ENCODE assay signal across 8 mouse cellular contexts in the genomic region with DNA sequence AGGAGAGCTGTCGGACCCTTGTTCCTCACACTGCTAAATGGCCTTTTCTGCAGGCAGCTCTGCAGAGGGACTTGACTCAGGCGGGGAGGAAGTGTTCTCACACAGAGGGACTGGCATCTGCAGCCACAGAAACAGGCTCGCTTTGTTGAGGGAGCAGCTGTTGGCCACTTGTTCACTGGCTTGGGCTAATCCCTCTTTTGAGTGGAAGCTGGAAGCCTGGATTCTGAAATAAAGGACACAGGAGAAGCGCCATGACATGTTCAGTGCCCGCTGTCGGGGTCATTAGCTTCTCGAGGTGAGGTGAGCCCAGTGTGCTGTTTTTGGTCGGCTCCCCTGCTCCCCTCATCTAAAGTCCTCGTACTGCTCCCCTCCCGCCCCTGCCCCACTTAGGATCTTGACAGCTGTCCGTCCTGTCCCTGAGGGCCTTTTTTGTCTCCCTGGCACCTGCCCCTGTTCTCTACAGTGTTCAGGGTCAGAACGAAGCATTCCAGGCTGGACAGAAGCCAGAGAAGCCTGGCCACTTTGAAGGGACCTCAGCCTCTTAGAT. TPM values are rescaled to one million over a fixed set of nuclear protein-coding genes. Genes with fewer than 3 reads are reported as not detected.
DNase-seq lines count a peak whose midpoint lies in the region; ATAC-seq lines count a peak whose summit lies in the region.

No protein-coding gene starts in this region.

- no peak overlapping the region for H3K4me3 ChIP-seq in intestine, embryonic 15.5 days (replicated peaks)
- no peak overlapping the region for H3K4me3 ChIP-seq in intestine, embryonic 16.5 days (ENCODE audit: low read length)
- no peak overlapping the region for H3K4me3 ChIP-seq in embryonic facial prominence, embryonic 11.5 days (ENCODE audit: low read depth, low read length)
- H3K4me3 ChIP-seq in hindbrain, embryonic 11.5 days (ENCODE audit: low read depth, low read length): no peak overlapping the region
- H3K4me3 ChIP-seq in midbrain, embryonic 11.5 days (ENCODE audit: low read depth, low read length): no peak overlapping the region

- peak; percentile 57 for DNase-seq in embryonic facial prominence, embryonic 11.5 days (ENCODE audit: low spot score)
- DNase-seq in hindbrain, embryonic 11.5 days (ENCODE audit: low spot score): peak; percentile 60
- peak; percentile 97 for DNase-seq in midbrain, embryonic 11.5 days (ENCODE audit: low spot score, missing footprints)
- DNase-seq in kidney, postnatal 10 days: no peak
- no peak for DNase-seq in cerebellum, postnatal 36 days
- no peak for DNase-seq in gastrocnemius, postnatal 25 days

- ATAC-seq in intestine, embryonic 15.5 days: peak; percentile 36; the same call in 1 of the 2 replicates
- no peak for ATAC-seq in intestine, embryonic 16.5 days
- peak; percentile 70 for ATAC-seq in embryonic facial prominence, embryonic 11.5 days (replicated peaks; ENCODE audit: insufficient number of reproducible peaks, low FRiP score, low TSS enrichment, low read depth)
- ATAC-seq in hindbrain, embryonic 11.5 days (ENCODE audit: low FRiP score): peak; percentile 70
- peak; percentile 88 for ATAC-seq in midbrain, embryonic 11.5 days (ENCODE audit: low FRiP score)

- 0 out of 2 replicates have a peak overlapping the region, but pooled peaks have one; percentile 22 for H3K27ac ChIP-seq in intestine, embryonic 15.5 days
- no peak overlapping the region for H3K27ac ChIP-seq in intestine, embryonic 16.5 days (ENCODE audit: low read length)
- no peak overlapping the region for H3K27ac ChIP-seq in embryonic facial prominence, embryonic 11.5 days (replicated peaks; ENCODE audit: low read depth, low read length)
- H3K27ac ChIP-seq in hindbrain, embryonic 11.5 days (ENCODE audit: low read depth, low read length): peak overlapping the region; percentile 3; the same call in 1 of the 2 replicates
- H3K27ac ChIP-seq in midbrain, embryonic 11.5 days (ENCODE audit: low read depth, low read length): peak overlapping the region; percentile 89

- H3K4me2 ChIP-seq in intestine, embryonic 15.5 days (replicated peaks): no peak overlapping the region
- H3K4me2 ChIP-seq in intestine, embryonic 16.5 days (ENCODE audit: low read depth, low read length): no peak overlapping the region
- H3K4me2 ChIP-seq in embryonic facial prominence, embryonic 11.5 days (ENCODE audit: low read depth, low read length): peak overlapping the region; percentile 7; the same call in 1 of the 2 replicates
- no peak overlapping the region for H3K4me2 ChIP-seq in hindbrain, embryonic 11.5 days (replicated peaks; ENCODE audit: low read depth, low read length)
- peak overlapping the region; percentile 8; the same call in 1 of the 2 replicates for H3K4me2 ChIP-seq in midbrain, embryonic 11.5 days

- H3K4me1 ChIP-seq in intestine, embryonic 15.5 days (replicated peaks): peaks cover 5% of the 10 kb centered on the region; the same call in 1 of the 2 replicates
- no peaks in the 10 kb centered on the region; the same call in 1 of the 2 replicates for H3K4me1 ChIP-seq in intestine, embryonic 16.5 days (ENCODE audit: control insufficient read depth, insufficient read depth, low read length)
- H3K4me1 ChIP-seq in embryonic facial prominence, embryonic 11.5 days (ENCODE audit: control insufficient read depth, insufficient read depth, low read length): 0 out of 2 replicates have a peak, but pooled peaks cover 6% of the 10 kb centered on the region
- H3K4me1 ChIP-seq in hindbrain, embryonic 11.5 days (replicated peaks; ENCODE audit: control insufficient read depth, insufficient read depth, low read length): peaks cover 4% of the 10 kb centered on the region
- H3K4me1 ChIP-seq in midbrain, embryonic 11.5 days (ENCODE audit: control insufficient read depth, insufficient read depth, low read length): peaks cover 26% of the 10 kb centered on the region

- no peaks in the 10 kb centered on the region for H3K36me3 ChIP-seq in intestine, embryonic 15.5 days
- no peaks in the 10 kb centered on the region for H3K36me3 ChIP-seq in intestine, embryonic 16.5 days (ENCODE audit: control insufficient read depth, insufficient read depth, low read length)
- H3K36me3 ChIP-seq in embryonic facial prominence, embryonic 11.5 days (replicated peaks; ENCODE audit: control insufficient read depth, insufficient read depth, low read depth, low read length): no peaks in the 10 kb centered on the region
- no peaks in the 10 kb centered on the region for H3K36me3 ChIP-seq in hindbrain, embryonic 11.5 days (ENCODE audit: control insufficient read depth, insufficient read depth, low read length)
- no peaks in the 10 kb centered on the region for H3K36me3 ChIP-seq in midbrain, embryonic 11.5 days (ENCODE audit: control insufficient read depth, insufficient read depth, low read length)

- 27% methylated on average over 12 of the region's 12 CpGs for WGBS in intestine, embryonic 15.5 days
- 22% methylated on average over 12 of the region's 12 CpGs for WGBS in intestine, embryonic 16.5 days
- WGBS in embryonic facial prominence, embryonic 11.5 days: 4% methylated on average over 12 of the region's 12 CpGs
- 15% methylated on average over 12 of the region's 12 CpGs for WGBS in hindbrain, embryonic 11.5 days
- WGBS in midbrain, embryonic 11.5 days: 7% methylated on average over 12 of the region's 12 CpGs

- H3K9ac ChIP-seq in intestine, embryonic 15.5 days: no peak overlapping the region
- H3K9ac ChIP-seq in intestine, embryonic 16.5 days (ENCODE audit: low read depth, low read length): no peak overlapping the region
- no peak overlapping the region for H3K9ac ChIP-seq in embryonic facial prominence, embryonic 11.5 days (replicated peaks; ENCODE audit: low read length)
- no peak overlapping the region for H3K9ac ChIP-seq in hindbrain, embryonic 11.5 days (ENCODE audit: low read depth, low read length)
- H3K9ac ChIP-seq in midbrain, embryonic 11.5 days (ENCODE audit: low read length): peak overlapping the region; percentile 30; the same call in 1 of the 2 replicates

- H3K9me3 ChIP-seq in intestine, embryonic 15.5 days: no peaks in the 10 kb centered on the region
- no peaks in the 10 kb centered on the region for H3K9me3 ChIP-seq in intestine, embryonic 16.5 days (ENCODE audit: control insufficient read depth, low read length)
- no peaks in the 10 kb centered on the region for H3K9me3 ChIP-seq in embryonic facial prominence, embryonic 11.5 days (replicated peaks; ENCODE audit: control insufficient read depth, low read length)
- no peaks in the 10 kb centered on the region for H3K9me3 ChIP-seq in hindbrain, embryonic 11.5 days (ENCODE audit: control insufficient read depth, low read length)
- H3K9me3 ChIP-seq in midbrain, embryonic 11.5 days (ENCODE audit: control insufficient read depth, low read length): no peaks in the 10 kb centered on the region

- H3K27me3 ChIP-seq in intestine, embryonic 15.5 days (replicated peaks): no peaks in the 10 kb centered on the region
- H3K27me3 ChIP-seq in intestine, embryonic 16.5 days (replicated peaks; ENCODE audit: control insufficient read depth, insufficient read depth, low read length): no peaks in the 10 kb centered on the region
- H3K27me3 ChIP-seq in embryonic facial prominence, embryonic 11.5 days (ENCODE audit: control insufficient read depth, insufficient read depth, low read length): no peaks in the 10 kb centered on the region
- no peaks in the 10 kb centered on the region for H3K27me3 ChIP-seq in hindbrain, embryonic 11.5 days (ENCODE audit: control insufficient read depth, insufficient read depth, low read length)
- H3K27me3 ChIP-seq in midbrain, embryonic 11.5 days (ENCODE audit: control insufficient read depth, insufficient read depth, low read length): no peaks in the 10 kb centered on the region

RNA-seq across cellular contexts. Expression of gene Rgs16, which starts 36.6 kb away (rescaled TPM):
- 4.8 and 5.1 TPM in 2 replicates for polyA plus RNA-seq in intestine, embryonic 15.5 days (2015; fragmentation: Nextera tagmentation; extraction: Ambion mirVana)
- 5.0 and 5.3 TPM in 2 replicates for polyA plus RNA-seq in intestine, embryonic 16.5 days (2015; fragmentation: Nextera tagmentation; extraction: Ambion mirVana)
- 6.5 and 6.7 TPM in 2 replicates for polyA plus RNA-seq in embryonic facial prominence, embryonic 11.5 days (2014; fragmentation: Nextera tagmentation; extraction: Ambion mirVana)
- 7.8 and 11.0 TPM in 2 replicates for polyA plus RNA-seq in hindbrain, embryonic 11.5 days (2014; fragmentation: Nextera tagmentation; extraction: Ambion mirVana)
- polyA plus RNA-seq in midbrain, embryonic 11.5 days (2014; fragmentation: Nextera tagmentation; extraction: Ambion mirVana): 20.3 and 21.6 TPM in 2 replicates
- 1 to 10 TPM; 1.1 to 1.6 TPM for total RNA-seq in gastrocnemius, postnatal 25 days (2021)

RNA-seq across cellular contexts. Expression of gene Rnasel, which starts 45.7 kb away (rescaled TPM):
- polyA plus RNA-seq in intestine, embryonic 15.5 days (2015; fragmentation: Nextera tagmentation; extraction: Ambion mirVana): 22.9 and 24.5 TPM in 2 replicates
- 32.4 and 35.9 TPM in 2 replicates for polyA plus RNA-seq in intestine, embryonic 16.5 days (2015; fragmentation: Nextera tagmentation; extraction: Ambion mirVana)
- 14.5 and 15.0 TPM in 2 replicates for polyA plus RNA-seq in embryonic facial prominence, embryonic 11.5 days (2014; fragmentation: Nextera tagmentation; extraction: Ambion mirVana)
- 31.4 and 40.3 TPM in 2 replicates for polyA plus RNA-seq in hindbrain, embryonic 11.5 days (2014; fragmentation: Nextera tagmentation; extraction: Ambion mirVana)
- polyA plus RNA-seq in midbrain, embryonic 11.5 days (2014; fragmentation: Nextera tagmentation; extraction: Ambion mirVana): 27.5 and 28.3 TPM in 2 replicates
- total RNA-seq in gastrocnemius, postnatal 25 days (2021): 1 to 10 TPM; 1.5 to 3.2 TPM

RNA-seq across cellular contexts. Expression of gene Rgs8, which starts 50.7 kb away (rescaled TPM):
- polyA plus RNA-seq in intestine, embryonic 15.5 days (2015; fragmentation: Nextera tagmentation; extraction: Ambion mirVana): 0.23 and 0.37 TPM in 2 replicates
- polyA plus RNA-seq in intestine, embryonic 16.5 days (2015; fragmentation: Nextera tagmentation; extraction: Ambion mirVana): 0.09 and 0.22 TPM in 2 replicates
- polyA plus RNA-seq in embryonic facial prominence, embryonic 11.5 days (2014; fragmentation: Nextera tagmentation; extraction: Ambion mirVana): 1.9 and 2.6 TPM in 2 replicates
- polyA plus RNA-seq in hindbrain, embryonic 11.5 days (2014; fragmentation: Nextera tagmentation; extraction: Ambion mirVana): 5.8 and 7.9 TPM in 2 replicates
- polyA plus RNA-seq in midbrain, embryonic 11.5 days (2014; fragmentation: Nextera tagmentation; extraction: Ambion mirVana): 12.7 and 14.1 TPM in 2 replicates
- total RNA-seq in gastrocnemius, postnatal 25 days (2021): under 1 TPM in 1 of 2 experiments, not detected in 1; 0.32 TPM

Comparison
In these comparisons a context has a peak if more than half of its experiments do, and no peak if none do; other contexts are left out.
1. H3K27ac ChIP-seq: peak in intestine, embryonic 15.5 days (single experiment), hindbrain, embryonic 11.5 days (single experiment) and midbrain, embryonic 11.5 days (single experiment); none in intestine, embryonic 16.5 days (single experiment) and embryonic facial prominence, embryonic 11.5 days (single experiment).
2. H3K4me2 ChIP-seq: peak in embryonic facial prominence, embryonic 11.5 days (single experiment) and midbrain, embryonic 11.5 days (single experiment); none in intestine, embryonic 15.5 days (single experiment), intestine, embryonic 16.5 days (single experiment) and hindbrain, embryonic 11.5 days (single experiment).
3. DNase-seq: peak in embryonic facial prominence, embryonic 11.5 days (single experiment), hindbrain, embryonic 11.5 days (single experiment) and midbrain, embryonic 11.5 days (single experiment); none in kidney, postnatal 10 days (single experiment), cerebellum, postnatal 36 days (0 of 2) and gastrocnemius, postnatal 25 days (single experiment).